31 mouse cellular contexts compared by ENCODE assay signal in the genomic region with DNA sequence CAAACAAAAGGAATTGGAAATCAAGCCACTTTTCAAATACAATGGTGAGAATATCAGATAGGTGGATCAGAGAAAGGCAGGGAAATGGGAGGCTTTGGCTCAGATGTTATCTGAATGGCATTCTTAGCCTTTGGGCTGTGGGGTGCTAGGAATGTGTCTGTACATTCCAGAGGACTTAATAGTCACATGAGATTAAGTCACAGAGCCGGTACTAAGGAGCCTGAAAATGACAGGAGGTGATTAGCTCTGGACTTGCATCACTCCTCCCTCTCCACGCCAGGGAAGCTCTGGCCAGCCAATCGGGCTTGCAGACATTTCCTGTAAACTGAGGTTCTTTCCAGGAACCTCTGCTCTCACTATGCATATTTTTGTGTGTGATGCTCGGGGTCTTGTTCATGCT. TPM values are rescaled to one million over a fixed set of nuclear protein-coding genes. Genes with fewer than 3 reads are reported as not detected.
DNase-seq lines count a peak whose midpoint lies in the region; ATAC-seq and TF ChIP-seq lines count a peak whose summit lies in the region.
"Had no signal": no experiment of that assay in that cellular context is flagged by ENCODE, and none has a peak within 500 bp of the region (broad histone marks: within the 10 kb centered on the region; RNA-seq: fewer than 3 reads in every experiment).

No protein-coding gene starts in this region.

- H3K27me3 ChIP-seq in kidney, adult 2 months (replicated peaks; ENCODE audit: control insufficient read depth, insufficient read depth, low read length), result no peaks in the 10 kb centered on the region
- H3K27me3 ChIP-seq in Patski, result no peaks in the 10 kb centered on the region
- no peaks in the 10 kb centered on the region for H3K27me3 ChIP-seq in myocyte (ENCODE audit: control insufficient read depth, insufficient read depth, insufficient read length)
- no peaks in the 10 kb centered on the region for H3K27me3 ChIP-seq in forebrain, postnatal 0 days (ENCODE audit: insufficient read depth, low read length)
- H3K27me3 ChIP-seq: embryonic facial prominence, embryonic 12.5 days; forebrain, embryonic 15.5 days; hindbrain, embryonic 13.5 days; midbrain, embryonic 15.5 days had no signal

- TF ChIP-seq POLR2A in kidney, adult 2 months (IDR thresholded peaks at IDR 0.05; ENCODE audit: low read depth, low read length), result no peak
- TF ChIP-seq POLR2A in myocyte (IDR thresholded peaks at IDR 0.05; ENCODE audit: insufficient read length, low read depth), result no peak

- WGBS in kidney, adult 2 months, result 47% methylated on average over 4 of the region's 4 CpGs
- 56% methylated on average over 4 of the region's 4 CpGs for WGBS in forebrain, postnatal 0 days

- CTCF ChIA-PET in Patski (lab: Charles Lee), result interaction anchor here (0.9 to 5.2 kb wide), 7 partner anchors 9 to 31 kb away, joined by 3 to 39 read pairs (median 5); no protein-coding TSS in a partner anchor

- no peaks in the 10 kb centered on the region for H3K9me3 ChIP-seq in forebrain, postnatal 0 days (ENCODE audit: low read length)
- H3K9me3 ChIP-seq: embryonic facial prominence, embryonic 12.5 days; forebrain, embryonic 10.5 days; forebrain, embryonic 15.5 days; hindbrain, embryonic 13.5 days; kidney, embryonic 15.5 days; limb, embryonic 13.5 days; midbrain, embryonic 10.5 days; midbrain, embryonic 15.5 days had no signal

- in situ Hi-C loops in Patski (cut with MboI; ENCODE audit: low pct_unique_long_range_greater_than_20kb), result no loop called here

- no peak overlapping the region for H3K9ac ChIP-seq in forebrain, postnatal 0 days
- H3K9ac ChIP-seq: embryonic facial prominence, embryonic 12.5 days; forebrain, embryonic 15.5 days; hindbrain, embryonic 13.5 days; kidney, embryonic 15.5 days; limb, embryonic 13.5 days; midbrain, embryonic 15.5 days had no signal

- H3K4me3 ChIP-seq in kidney, adult 2 months (ENCODE audit: insufficient read depth, low read depth, low read length), result no peak overlapping the region
- H3K4me3 ChIP-seq in myocyte, result no peak overlapping the region
- H3K4me3 ChIP-seq in forebrain, postnatal 0 days (ENCODE audit: low read depth, low read length), result no peak overlapping the region
- H3K4me3 ChIP-seq: embryonic facial prominence, embryonic 12.5 days; forebrain, embryonic 10.5 days; forebrain, embryonic 15.5 days; hindbrain, embryonic 13.5 days; kidney, embryonic 15.5 days; layer of hippocampus, adult 2 months; left cerebral cortex, adult 2 months; limb, embryonic 13.5 days; midbrain, embryonic 10.5 days; midbrain, embryonic 15.5 days had no signal

- DNase-seq in embryo, embryonic 10 days (ENCODE audit: low spot score), result peak; percentile 26
- no peak for DNase-seq in embryo, embryonic 9.5 days (ENCODE audit: extremely low spot score)
- DNase-seq in kidney, adult 2 months, result peak; percentile 45
- no peak for DNase-seq in kidney, postnatal 4 days
- DNase-seq in Patski (ENCODE audit: low read depth, low spot score), result peak; percentile 64
- no peak for DNase-seq in adrenal gland, adult 2 months
- DNase-seq in forebrain, postnatal 0 days, result no peak
- DNase-seq: adrenal gland, postnatal 25 days; cerebellum, adult 18-20 months; cerebellum, postnatal 10 days; gastrocnemius, postnatal 10 days; heart, postnatal 4 days; kidney, adult 11 months; kidney, postnatal 25 days; lung, postnatal 10 days; right cerebral cortex, postnatal 25 days; spleen, adult 18-20 months; thymus, adult 2 months had no signal

- H3ac ChIP-seq in myocyte (ENCODE audit: control insufficient read depth, insufficient read length), result no peak overlapping the region

- POLR2A ChIA-PET in Patski (lab: Charles Lee), result interaction anchor here (0.6 to 1.5 kb wide), 2 partner anchors 17 to 20 kb away, joined by 3 to 4 read pairs; no protein-coding TSS in a partner anchor

- no peaks in the 10 kb centered on the region for H3K36me3 ChIP-seq in kidney, adult 2 months (ENCODE audit: control insufficient read depth, insufficient read depth, low read length)
- H3K36me3 ChIP-seq in myocyte (ENCODE audit: control insufficient read depth, insufficient read depth), result no peaks in the 10 kb centered on the region
- no peaks in the 10 kb centered on the region for H3K36me3 ChIP-seq in forebrain, postnatal 0 days (ENCODE audit: insufficient read depth)
- H3K36me3 ChIP-seq: embryonic facial prominence, embryonic 12.5 days; forebrain, embryonic 10.5 days; forebrain, embryonic 15.5 days; hindbrain, embryonic 13.5 days; kidney, embryonic 15.5 days; limb, embryonic 13.5 days; midbrain, embryonic 10.5 days; midbrain, embryonic 15.5 days had no signal

- H3K4me2 ChIP-seq in myocyte (ENCODE audit: low read depth), result no peak overlapping the region
- no peak overlapping the region for H3K4me2 ChIP-seq in forebrain, postnatal 0 days (ENCODE audit: low read depth)
- H3K4me2 ChIP-seq: embryonic facial prominence, embryonic 12.5 days; forebrain, embryonic 15.5 days; hindbrain, embryonic 13.5 days; kidney, embryonic 15.5 days; limb, embryonic 13.5 days; liver, embryonic 11.5 days; midbrain, embryonic 15.5 days had no signal

- TF ChIP-seq CTCF in kidney, adult 2 months (conservative IDR thresholded peaks at IDR 0.05; ENCODE audit: insufficient read depth, insufficient read length, low read depth, low read length), result no peak
- TF ChIP-seq CTCF in Patski (IDR thresholded peaks at IDR 0.05), result no peak
- TF ChIP-seq CTCF in forebrain, postnatal 0 days (IDR thresholded peaks at IDR 0.05; ENCODE audit: low read depth), result no peak

- no peak overlapping the region for H3K27ac ChIP-seq in kidney, adult 2 months (ENCODE audit: insufficient read depth, low read depth, low read length)
- no peak overlapping the region for H3K27ac ChIP-seq in forebrain, postnatal 0 days (ENCODE audit: low read depth, low read length)
- H3K27ac ChIP-seq: embryonic facial prominence, embryonic 12.5 days; forebrain, embryonic 10.5 days; forebrain, embryonic 15.5 days; hindbrain, embryonic 13.5 days; kidney, embryonic 15.5 days; layer of hippocampus, adult 2 months; left cerebral cortex, adult 2 months; limb, embryonic 13.5 days; midbrain, embryonic 10.5 days; midbrain, embryonic 15.5 days had no signal

- peak; percentile 70 for ATAC-seq in Patski
- no peak for ATAC-seq in forebrain, postnatal 0 days
- ATAC-seq: CD4-positive, CD25-positive, alpha-beta regulatory T cell, adult 4 months; forebrain, embryonic 15.5 days; midbrain, embryonic 15.5 days had no signal

- peaks cover 23% of the 10 kb centered on the region; the same call in 1 of the 2 replicates for H3K4me1 ChIP-seq in kidney, adult 2 months (ENCODE audit: control insufficient read depth, insufficient read depth, low read length)
- peaks cover 8% of the 10 kb centered on the region for H3K4me1 ChIP-seq in forebrain, postnatal 0 days (ENCODE audit: insufficient read depth)

- peaks cover 7% of the 10 kb centered on the region for H3K79me2 ChIP-seq in myocyte (ENCODE audit: control insufficient read depth, insufficient read depth)

TF ChIP-seq in myocyte, 11 proteins besides CTCF, POLR2A, EP300 and RAD21:
- no peak for TF ChIP-seq TCF3 (IDR thresholded peaks at IDR 0.05; ENCODE audit: insufficient read length, low read depth)
- TF ChIP-seq CEBPB (IDR thresholded peaks at IDR 0.05; ENCODE audit: insufficient read depth, poor library complexity, severe bottlenecking), result peak; percentile 58

RNA-seq across cellular contexts. Expression of a gene that starts 3.4 kb away (rescaled TPM):
- polyA plus RNA-seq in kidney, adult 2 months (2012; rRNA removed), result 8.1 and 9.4 TPM in 2 replicates
- polyA plus RNA-seq in Patski (2021), result 36.1 TPM
- polyA plus RNA-seq in myocyte (2012; fragmentation: generic; extraction: Trizol), result 7.2 TPM
- 10 to 100 TPM; 37.4 to 45.0 TPM for total RNA-seq in adrenal gland, adult 2 months (2021)
- 19.5 and 28.5 TPM in 2 replicates for polyA plus RNA-seq in adrenal gland, adult 2 months (2012; rRNA removed)
- total RNA-seq in forebrain, postnatal 0 days (2014; rRNA removed), result 31.5 and 33.7 TPM in 2 replicates
- polyA plus RNA-seq in forebrain, postnatal 0 days (2015; fragmentation: Nextera tagmentation; extraction: Ambion mirVana), result 27.0 and 32.6 TPM in 2 replicates

Comparison
In these comparisons a context has a peak if more than half of its experiments do, and no peak if none do; other contexts are left out.
1. DNase-seq: peak in embryo, embryonic 10 days (single experiment), kidney, adult 2 months (single experiment) and Patski (single experiment); none in embryo, embryonic 9.5 days (single experiment), kidney, postnatal 4 days (0 of 2), adrenal gland, adult 2 months (single experiment) and forebrain, postnatal 0 days (single experiment).